Mouse (Mus musculus): ENCODE results near the gene Lrrc42.

Lrrc42 gene

DNA sequence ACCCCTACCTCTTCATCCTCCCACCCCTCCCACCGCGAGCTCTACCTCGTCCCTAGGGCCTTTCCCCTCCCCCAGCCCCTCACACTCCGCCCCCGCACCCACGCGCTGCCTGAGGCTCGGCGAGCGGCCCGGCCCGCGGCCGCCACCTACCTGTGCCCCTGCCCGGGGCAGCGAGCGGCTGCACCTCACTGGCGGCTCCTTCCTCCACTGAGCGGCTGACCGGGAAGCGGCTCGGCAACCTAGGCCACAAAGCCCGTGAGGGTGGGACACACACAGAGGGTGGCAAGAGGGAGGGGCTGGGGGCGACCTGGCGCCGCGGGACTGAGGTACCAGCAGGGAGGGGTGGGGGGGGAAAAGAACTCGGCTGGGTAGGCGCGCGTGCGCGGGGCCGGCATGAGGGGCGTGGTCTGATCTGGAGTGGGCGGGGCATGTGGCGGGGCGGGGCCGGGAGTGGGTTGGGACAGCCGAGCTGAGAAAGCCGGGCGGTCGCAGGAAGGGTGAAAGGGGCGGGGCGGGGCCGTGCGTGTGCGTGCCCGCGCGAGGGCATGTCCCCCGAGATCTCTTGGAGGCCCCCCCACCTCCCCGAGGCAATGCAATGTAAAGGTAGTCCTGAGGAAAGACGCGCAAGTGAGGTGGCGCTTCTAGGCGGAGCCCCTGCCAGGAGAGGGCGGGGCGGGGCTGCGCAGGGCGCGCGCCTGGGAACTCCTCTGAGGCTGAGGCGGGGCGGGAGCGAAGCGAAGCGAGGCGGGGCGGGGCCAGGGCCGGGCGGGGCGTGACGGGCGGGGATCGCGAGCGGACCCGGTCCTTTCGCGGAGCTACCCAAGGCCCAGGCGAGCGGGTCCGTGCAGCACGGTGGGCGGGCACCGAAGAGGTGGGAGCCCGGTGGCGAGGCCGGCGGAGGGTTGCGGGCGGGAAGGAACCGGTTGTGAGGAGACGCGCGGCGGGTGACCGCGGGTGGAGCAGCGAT, at the start of gene Lrrc42, which contains the start of gene Hspb11:
TSS of gene Lrrc42 (minus strand) at position 408 of the 967 bp plus-strand sequence.
TSS of gene Hspb11 (plus strand) at position 469 of the 967 bp plus-strand sequence.
- peak; percentile 84 to 89 for DNase-seq (ENCODE audit: low spot score in 2 of 2)

DNA sequence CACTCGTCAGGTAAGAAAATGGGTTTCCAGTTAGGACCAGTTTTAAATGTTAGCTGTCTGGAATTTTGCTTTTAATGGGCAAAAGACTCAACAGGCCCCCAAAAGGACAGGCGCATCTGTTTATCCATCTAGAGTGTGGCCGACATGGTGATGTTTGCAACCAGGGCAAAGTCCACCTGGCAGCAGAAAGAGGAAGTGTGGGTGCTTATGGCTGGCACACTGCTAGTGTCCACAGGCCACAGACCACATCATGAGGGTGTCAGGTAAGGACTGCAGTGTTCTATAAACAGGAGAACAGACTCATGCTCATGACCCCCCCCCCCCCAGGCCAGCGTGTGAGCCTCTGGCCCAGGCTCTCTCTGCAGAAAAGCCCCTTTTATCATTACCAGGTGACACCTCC, 49.5 kb upstream of the Lrrc42 start:
- DNase-seq (ENCODE audit: low spot score in 2 of 2) = no peak

DNA sequence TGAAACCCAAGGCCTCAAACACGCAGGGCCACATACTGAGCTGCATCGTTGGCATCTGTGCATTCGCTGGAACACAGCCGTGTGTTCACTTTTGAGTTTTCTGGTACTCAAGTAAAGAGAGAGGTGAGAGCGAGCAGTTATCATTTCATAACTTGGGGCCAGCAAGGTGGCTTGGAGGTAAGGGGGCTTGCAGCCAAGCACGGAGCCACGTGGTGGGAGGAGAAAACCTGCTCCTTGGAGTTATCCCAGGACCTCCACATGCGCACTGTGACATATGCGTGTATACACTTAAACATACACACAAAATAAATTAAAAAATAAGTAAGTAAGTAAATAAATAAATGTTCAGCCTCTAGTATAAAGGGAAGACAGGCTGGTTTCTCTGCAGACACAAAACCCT, 48.9 kb upstream of the Lrrc42 start:
- DNase-seq (ENCODE audit: low spot score in 2 of 2) = no peak

DNA sequence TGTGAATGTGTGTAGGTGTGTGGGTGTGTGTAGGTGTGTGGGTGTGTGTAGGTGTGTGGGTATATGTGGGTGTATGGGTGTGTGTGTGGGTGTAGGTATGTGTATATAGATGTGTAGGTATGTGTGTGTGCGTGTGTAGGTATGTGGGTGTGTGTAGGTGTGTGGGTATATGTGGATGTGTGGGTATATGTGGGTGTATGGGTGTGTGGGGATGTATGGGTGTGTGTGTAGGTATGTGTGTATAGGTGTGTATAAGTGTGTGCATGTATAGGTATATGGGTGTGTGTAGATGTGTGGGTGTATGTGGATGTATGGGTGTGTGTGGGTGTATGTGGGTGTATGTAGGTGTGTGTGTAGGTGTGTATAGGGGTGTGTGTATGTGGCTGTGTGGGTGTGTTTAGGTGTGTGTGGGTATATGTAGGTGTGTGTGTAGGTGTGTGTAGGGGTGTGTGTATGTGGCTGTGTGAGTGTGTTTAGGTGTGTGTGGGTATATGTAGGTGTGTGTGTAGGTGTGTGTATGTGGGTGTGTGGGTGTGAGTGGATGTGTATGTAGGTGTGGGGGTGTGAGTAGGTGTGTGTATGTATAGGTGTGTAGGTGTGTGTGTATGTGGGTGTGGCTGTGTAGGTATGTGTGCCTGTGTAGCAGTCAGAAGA, 47.7 kb upstream of the Lrrc42 start:
- no peak for DNase-seq (ENCODE audit: low spot score in 2 of 2)

DNA sequence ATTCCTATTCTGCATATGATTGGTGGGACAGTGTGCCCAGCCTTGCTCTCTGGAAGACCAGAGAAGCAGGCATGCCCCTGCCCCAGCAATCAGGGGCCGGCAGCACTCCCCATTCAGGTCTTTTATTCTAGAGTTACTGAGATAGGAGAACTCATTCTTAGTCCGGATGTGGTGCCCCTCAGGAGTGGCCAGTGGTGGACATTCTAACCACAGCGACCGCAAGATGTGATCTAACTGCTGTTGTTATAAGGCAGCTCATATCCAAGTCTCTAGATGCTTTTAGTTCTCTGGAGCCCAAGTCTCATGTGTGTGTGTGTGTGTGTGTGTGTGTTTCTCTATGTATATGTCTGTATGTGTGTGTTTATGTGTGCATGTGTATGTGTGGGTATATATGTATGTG, 47.0 kb upstream of the Lrrc42 start:
- no peak for DNase-seq (ENCODE audit: low spot score in 2 of 2)

DNA sequence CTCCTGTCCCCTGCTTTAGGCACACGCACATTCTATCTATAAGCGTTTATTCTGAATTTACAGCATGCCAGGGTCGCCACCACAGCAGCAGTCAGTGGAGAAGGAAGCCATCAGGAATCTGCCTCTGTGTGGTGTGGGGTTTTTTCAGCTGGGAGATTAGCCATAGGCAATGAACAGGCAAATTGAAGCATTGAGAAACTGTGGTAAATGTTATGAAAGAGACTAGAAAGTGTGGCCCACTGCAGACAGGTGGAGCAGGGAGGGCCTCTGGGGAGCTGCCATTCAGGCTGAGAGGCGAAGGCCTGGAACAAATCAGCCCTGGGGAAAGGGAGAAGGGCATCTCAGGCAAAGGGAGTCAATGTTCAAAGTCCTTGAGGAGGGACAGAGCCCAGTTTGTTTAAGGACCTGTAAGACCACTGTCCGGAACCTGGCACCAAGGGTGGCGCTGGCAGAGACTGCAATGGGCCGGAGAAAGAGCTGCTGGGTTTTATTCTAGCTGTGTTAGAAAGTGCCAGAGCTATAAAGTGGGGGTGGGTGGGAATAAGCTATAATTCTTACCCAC, 46.5 kb upstream of the Lrrc42 start:
- no peak for DNase-seq (ENCODE audit: low spot score in 2 of 2)

DNA sequence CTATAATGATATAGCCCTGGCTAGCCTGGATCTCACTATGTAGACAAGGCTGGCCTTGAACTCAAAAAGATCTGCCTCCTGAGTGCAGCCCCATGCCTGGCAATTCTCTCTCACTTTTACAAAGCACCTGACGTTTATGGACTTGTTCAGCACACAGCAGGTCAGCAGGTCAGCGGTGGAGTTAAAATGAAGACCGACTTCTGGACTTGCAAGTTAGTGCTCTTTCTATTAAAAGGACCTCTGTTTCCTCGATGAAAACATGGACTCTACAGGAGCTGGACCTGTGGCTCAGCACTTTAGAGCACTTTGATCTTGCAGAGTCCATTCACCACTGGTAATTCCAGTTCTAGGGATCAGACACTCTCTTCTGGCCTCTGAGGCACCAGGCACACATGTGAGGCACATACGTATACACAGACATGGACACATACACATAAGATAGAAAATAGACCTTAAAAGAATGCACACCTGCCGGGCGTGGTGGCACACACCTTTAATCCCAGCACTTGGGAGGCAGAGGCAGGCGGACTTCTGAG, 44.8 kb upstream of the Lrrc42 start:
- DNase-seq (ENCODE audit: low spot score in 2 of 2) = no peak

DNA sequence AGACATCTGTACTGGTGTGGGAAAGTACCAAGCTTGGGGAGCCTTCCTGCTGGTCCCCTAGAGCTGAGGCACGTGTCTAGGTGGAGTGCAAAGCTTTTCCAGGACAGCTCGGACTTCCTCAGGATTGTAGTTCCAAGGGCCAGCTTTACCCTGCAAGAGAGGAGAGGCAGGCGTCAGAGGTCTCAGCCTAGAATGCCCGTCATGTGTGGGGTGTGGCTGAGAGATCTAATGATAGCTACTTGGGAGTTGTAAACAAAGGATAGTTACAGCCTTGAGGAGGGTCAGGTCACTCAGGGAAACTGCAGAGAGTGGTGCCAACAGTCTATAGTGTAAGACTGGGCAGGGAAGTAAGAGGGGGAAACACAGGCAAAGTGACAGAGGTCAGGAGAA, 38.9 kb upstream of the Lrrc42 start:
- no peak for DNase-seq (ENCODE audit: low spot score in 2 of 2)

DNA sequence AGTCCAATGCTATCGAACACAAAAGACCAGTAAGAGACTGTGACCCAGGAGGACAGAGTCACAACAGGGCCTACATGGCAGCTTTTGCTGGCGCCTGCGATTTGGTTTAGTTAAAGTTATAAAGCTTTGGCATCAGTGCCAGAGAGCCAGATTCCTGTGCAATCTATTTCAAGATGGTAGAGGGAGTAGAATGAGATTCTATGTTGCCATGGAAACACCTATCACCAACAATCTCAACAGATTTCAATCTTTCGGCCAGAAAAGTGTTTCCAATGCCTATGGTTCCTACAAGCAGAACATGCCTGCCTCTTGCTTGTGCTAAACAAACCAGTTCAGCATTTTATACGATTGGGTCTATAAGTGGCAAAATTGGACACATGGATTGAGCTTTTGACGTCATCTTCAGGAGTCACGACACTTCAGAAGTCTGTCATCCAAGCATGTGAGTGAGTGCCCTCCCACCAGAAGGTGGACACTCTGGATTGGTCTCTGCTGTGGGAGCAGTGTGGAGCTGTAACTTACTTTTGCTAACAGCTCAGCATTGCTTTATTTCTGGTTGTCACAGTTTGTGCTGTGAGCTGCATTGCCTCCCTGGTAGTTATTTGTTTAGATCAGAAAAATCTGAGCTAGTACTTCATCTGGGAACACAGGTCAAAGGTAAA, 38.4 kb upstream of the Lrrc42 start:
- no peak for DNase-seq (ENCODE audit: low spot score in 2 of 2)

DNA sequence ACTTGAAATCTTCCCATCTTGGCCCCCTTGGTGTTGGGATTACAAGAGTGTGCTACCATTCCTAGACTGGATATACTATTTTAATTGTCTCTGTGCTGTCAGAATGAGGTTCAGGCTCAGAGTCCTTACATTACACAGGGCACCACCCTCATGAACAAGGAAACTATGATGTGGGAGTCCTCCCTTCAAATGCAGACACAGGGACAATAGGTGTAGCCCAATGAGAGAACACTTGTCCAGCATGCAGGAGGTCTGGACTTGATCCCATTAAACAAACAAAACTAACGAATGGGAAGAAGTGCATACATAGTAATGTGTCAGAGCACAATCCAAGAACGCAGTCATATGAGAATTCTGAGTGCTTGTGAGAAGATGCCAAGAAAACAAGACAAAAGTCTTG, 34.2 kb upstream of the Lrrc42 start:
- no peak for DNase-seq (ENCODE audit: low spot score in 2 of 2)

DNA sequence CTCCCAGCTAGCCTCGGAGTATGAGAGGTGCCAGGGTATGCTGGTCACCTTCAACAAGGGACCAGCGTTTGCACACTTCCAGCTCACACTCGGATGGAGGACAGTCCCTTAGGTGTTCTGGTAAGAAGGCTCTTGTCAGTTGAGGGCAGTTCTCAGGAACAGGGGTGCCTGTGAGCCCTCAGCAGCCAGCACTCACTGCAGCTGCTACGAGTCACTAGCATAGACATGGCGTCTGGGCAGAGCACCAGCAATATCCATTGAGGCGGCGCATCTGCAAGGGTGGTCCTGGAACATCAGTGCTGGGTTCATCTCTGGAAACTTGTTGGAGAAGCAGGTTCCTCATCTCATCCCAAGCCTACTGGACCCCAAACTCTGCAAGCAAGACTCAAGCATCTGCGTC, 33.1 kb upstream of the Lrrc42 start:
- no peak for DNase-seq (ENCODE audit: low spot score in 2 of 2)

DNA sequence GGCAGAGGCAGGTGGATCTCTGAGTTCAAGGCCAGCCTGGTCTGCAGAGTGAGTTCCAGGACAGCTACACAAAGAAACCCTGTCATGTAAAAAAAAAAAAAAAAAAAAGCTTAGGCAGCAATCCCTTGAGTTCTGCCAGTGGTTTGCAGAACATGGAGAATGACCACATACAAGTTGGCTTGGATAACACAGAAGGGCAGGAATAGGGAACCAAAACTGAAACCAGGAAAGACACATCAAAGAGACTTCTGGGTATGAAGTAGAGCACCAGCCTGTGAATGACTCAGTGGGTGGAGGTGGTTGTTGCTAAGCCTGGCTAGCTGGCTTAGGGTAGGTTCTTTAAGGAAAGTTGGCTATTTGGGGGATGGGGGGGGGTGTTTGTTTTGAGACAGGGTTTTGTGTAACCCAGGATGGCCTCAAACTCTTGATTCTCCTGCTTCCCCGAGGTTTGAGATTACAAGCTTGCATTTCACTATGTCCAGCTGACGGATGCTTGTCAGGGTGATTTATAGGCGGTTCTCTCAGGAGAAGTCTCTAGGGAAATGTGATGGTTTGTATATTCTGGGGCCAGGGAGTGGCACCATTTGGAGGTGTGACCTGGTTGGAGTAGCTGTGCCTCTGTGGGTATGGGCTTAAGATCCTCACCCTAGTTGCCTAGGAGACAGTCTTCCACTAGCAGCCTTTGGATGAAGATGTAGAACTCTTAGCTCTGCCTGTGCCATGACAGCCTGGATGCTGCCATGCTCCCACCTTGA, 32.3 kb upstream of the Lrrc42 start:
- no peak for DNase-seq (ENCODE audit: low spot score in 2 of 2)

DNA sequence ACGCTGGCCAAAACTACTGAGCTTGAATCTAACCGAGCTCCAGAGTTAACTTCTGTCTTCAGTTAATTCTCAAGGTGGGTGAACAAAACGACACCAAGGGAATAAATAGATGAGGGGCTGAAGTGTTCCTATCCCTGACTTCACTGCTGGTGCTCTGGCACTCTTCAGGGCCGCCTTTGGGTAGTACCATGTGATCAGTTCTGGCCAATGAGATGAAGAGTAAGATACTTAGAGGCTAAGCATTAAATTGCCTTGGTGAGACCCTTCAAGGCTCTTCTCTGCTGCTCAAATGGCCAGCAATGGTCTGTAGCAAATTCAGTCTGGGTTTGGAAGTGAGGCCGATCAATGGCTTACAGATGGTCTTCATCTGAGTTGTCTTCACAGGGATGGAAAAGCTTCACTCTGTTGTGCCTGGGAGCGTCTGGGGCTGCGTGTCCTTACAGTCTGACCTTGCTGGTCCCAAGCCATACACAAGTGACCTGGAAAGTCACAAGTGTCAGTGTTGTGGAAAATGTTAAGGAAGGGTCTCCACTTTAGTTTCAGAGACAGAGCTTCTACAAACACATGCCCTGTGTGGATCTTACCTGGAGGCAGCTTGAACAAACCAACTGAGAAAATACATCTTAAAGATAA, 27.6 kb upstream of the Lrrc42 start:
- no peak for DNase-seq (ENCODE audit: low spot score in 2 of 2)

DNA sequence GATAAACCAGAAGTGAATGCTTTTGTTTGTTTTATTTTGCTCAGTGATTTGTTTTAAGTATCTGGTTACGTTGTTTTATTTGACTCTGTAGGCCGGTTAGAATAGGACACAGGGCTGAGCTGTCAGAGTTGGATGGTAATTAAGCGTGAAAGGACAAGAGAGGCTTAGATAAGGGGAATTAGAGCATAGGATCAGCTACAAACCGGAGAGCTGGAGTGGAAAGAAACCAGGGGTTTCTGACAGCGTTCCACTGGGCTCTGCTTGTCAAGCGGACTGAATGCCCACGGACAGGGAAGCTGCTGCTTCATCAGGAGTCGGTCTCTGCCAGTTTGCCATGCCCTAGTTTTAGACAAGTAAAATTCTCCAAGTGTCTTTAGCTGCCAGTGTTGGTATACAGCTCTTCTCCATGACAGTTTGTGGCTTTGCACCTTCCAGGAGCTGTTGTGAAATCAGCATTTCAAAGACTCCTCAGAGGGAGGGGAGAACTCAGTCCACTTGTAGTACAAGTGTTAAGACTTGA, 24.9 kb upstream of the Lrrc42 start:
- DNase-seq (ENCODE audit: low spot score in 2 of 2) = no peak

DNA sequence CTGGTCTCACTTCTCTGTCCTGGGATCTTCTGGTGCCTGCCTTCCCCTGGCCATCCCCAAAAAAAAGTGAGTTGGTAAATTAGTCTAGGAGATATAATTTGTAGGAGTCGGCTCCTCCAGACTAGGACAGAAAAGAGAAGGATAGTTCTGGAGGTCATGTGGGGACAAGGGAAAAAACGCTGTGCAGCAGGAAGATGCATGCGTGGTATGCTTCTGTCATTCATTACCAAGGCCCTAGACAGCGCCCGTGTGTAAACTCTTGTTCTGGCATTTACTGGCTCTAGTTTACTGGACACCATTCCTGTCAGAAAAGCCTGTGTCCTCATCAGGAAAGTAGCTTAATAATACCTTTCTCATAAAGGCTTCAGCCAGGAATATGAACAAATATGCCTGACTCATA, 21.2 kb upstream of the Lrrc42 start:
- DNase-seq (ENCODE audit: low spot score in 2 of 2) = no peak

DNA sequence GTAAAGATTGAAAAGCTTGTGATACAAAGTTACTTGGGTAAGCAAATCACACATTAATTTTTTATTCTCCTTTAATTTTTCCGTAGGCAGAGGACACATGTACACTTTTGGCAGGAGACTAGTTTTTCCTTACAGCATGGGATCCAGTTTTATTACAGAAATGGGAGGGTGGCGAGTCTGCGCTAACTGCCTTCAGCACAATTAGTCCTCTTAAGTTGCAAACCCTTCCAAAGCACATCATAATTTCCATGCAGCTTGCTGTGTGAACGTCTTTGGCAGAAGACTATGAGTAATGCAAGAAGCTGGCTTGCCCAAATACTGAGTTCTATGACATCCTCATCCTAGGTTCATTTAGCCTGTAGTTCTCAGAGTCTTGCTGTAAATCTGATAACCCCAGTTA, 20.4 kb upstream of the Lrrc42 start:
- no peak for DNase-seq (ENCODE audit: low spot score in 2 of 2)

DNA sequence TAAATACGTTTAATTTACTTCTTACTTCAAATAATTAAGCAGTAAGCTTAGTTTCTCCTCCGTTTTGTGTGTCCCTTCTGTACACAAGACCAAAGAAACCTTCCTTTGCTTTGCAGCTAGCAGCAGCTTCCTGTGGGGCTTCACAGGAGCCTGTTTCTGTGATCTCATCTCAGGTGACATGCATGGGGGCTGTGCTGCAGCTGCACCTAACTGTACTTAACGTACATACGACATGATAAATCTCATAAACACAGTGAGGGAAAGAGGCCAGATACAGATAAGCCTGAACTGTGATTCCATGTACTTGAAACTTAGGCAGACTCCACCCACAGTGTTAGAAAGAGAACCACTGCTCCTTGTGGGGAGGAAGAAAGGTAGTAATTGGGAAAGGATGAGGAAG, 6.7 kb upstream of the Lrrc42 start:
- DNase-seq (ENCODE audit: low spot score in 2 of 2) = no peak

DNA sequence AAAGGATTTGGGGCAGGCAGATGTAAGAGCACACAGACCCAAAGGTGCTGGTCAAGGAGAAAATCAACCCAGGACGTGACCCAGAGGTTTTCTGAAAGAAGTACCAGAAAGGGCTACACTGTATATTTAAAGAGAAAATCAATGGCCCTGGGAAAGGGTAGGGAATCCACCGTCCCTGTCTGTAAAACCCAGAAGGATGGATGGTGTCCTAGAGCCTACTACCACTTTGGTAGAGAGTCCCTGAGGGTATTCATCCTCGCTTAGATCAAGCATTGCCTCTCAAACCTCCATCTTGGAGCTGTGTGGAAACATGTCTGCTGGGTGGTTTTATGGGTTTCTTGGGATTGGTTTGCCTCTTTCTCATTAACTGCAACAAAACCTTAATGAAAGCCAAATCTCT, 1.1 kb upstream of the Lrrc42 start:
- no peak for DNase-seq (ENCODE audit: low spot score in 2 of 2)

DNA sequence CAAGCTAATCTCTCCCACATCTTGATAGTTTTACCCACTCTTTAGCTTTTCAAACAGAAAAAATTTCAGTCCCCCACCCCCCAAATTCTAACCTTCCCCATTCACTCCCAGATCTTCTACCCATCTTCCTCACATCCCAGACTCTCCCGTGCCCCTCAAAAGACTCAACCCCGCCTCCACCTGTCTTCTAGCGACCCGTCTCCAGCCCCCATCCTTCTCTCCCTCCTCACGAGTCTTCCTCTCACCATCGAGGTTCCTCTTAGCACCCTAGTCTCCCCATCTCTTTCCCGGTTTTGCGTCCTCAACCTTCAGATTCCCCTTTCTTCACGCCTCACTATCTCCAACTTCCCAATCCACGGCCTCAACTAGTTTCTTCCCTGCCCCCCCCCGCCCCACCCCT, 810 bp downstream of the Lrrc42 start:
- no peak for DNase-seq (ENCODE audit: low spot score in 2 of 2)

DNA sequence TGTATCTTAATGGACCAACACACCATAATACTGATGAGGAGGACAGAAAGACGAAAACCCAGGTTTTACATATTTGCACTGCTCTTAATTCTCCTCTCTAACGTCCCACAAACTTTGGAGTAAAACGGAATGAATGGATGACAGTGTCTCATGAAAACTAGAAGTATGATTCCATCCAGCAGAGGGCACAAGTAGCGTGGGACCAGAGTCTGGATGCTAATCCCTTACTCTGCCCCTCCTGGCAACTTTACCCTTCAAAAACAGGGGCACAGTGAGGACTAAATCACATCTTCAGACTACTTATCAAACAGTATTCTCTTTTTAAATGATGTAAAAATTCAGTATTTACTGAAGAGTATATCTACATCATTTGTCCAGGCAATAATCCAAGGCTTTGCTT, 2.8 kb downstream of the Lrrc42 start:
- no peak for DNase-seq (ENCODE audit: low spot score in 2 of 2)

DNA sequence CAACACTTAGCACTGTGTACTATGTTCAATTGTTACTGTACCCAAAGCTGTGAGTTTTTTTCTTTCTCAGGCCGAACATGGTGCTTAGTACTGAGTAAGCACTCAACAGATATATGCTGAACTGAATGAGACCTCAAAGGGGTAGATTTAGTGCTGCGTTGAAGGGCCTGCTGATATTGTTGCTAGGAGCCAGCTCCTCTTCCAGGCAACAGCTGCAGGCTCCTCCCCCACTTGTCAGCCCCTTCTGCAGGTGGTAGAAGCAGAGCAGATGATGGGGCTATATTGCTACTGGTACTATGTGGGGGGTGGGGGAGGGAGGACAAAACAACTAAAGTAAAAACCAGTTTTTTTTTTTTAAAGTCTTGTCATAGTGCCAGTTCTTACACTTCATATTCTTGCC, 3.9 kb downstream of the Lrrc42 start:
- DNase-seq (ENCODE audit: low spot score in 2 of 2) = no peak

Data from urinary bladder, adult 18-20 months (tissue).